Mouse (Mus musculus): ENCODE results near the gene Mphosph6.

DNA sequence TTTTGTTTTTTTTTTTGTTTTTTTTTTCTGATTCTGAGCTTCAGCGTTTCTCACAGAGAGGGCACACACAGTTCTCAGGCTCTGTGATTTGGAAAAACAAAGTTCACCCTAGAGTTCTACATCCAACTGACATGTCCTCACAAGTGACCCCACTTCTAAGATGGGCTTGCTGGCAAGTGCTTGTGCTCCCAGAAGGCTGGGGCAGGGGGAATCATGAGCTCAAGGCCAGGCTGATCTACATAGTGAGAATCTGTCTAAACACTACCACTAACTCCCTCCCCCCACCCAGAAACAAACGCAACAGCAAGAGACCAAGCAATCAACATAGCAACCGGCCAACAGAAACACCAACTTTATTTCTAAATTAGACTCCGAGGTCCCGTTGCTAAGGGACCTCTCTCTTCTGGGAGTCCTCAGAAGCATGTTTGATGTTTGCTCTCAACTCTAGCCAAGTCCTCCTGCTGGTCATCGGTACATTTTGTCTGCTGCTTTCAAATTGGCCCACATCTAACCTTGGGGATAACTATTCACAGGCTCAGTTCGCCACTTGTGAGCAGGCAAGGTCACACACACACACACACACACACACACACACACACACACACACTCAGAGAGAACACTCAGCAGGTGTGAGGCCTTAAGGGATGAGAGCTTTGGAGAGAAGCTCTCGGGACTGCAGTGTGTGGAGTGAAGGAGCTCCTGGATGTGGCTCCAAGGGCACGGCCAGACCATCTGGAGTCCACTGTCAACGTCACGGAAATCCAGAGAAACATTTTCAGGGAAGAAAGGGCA is 23.0 kb downstream of the Mphosph6 start:
- TF ChIP-seq POLR2A (IDR thresholded peaks at IDR 0.05; ENCODE audit: borderline replicate concordance, extremely low read depth, low read depth, low read length), result no peak
- TF ChIP-seq CTCF (IDR thresholded peaks at IDR 0.05; ENCODE audit: insufficient read depth, low read length), result no peak

Measured in lung, adult 2 months (tissue).